Mouse (Mus musculus): ENCODE measurements around the gene Ostm1.

- no peak for TF ChIP-seq POLR2A (IDR thresholded peaks at IDR 0.05; ENCODE audit: borderline replicate concordance, insufficient read depth, low read length)
- no peak for TF ChIP-seq CTCF (IDR thresholded peaks at IDR 0.05; ENCODE audit: borderline replicate concordance, insufficient read depth, low read depth, low read length)
Measured at GRCm38 (mm10) chr10:42589505-42589904, 5.9 kb downstream of the Ostm1 start.

Data from cerebellum, adult 2 months (tissue).